Mouse (Mus musculus): Measurements from ENCODE around the gene Upk1a.

Gene Upk1a

DNA sequence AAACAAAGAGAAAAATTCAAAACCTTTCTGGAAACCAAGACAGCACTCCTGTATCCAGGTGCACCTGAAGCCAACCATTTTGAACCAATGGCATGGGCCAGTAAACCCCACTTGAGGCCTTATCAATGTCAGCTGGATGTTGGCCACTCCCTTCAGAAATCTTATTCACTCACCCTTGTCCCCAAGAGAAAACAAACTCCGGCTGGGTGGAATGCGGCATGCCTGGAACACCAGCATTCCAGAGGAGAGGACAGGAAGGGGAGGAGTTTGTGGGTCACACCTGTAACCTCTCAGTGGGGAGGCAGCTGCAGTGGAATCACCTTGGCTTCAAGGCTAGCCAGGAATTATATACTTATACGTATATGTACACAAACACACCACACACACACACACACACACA, 10.1 kb downstream of the Upk1a start:
- in situ Hi-C loops (cut with MseI, MboI): no loop called here

DNA sequence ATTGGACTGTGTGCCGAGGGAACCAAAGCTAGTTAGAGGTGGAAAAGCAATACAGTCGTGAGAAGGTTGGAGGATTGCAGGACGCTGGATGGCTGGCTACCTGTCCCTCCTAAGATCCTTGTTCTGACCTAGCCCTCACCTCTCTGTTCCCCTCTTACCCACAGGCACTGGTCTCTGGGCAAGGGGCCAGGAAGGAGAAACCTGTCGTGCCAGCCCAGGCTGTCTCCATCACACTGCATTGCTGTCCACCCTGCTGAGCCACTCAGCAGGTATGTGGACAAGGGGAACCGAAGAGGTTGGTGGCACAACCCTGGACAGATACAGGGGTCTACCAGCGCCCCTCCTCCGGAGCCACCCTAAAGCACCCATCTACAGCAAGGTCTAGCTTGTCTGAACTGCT, 12.0 kb downstream of the Upk1a start:
- in situ Hi-C loops (cut with MseI, MboI): no loop called here

DNA sequence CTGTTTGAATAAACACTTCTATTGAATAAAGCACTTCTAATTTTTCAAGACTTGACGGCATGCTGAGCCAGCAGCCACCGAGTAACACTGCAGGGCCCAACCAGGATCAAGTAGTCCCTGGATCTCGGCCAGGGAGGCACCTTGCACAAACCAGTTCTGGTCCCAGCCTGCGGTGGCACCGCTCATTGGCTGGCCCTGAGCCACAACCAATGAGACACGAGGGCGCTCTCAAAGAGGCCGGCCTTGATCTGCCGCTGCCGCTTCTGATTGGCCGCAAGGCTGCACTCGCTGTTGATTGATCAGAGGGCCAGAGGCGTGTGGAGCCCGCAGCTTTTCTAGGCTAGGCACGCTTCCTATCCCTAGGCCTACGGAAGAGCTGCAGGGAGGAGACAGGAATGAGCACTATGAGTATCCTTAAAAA, 12.7 kb downstream of the Upk1a start:
- in situ Hi-C loops (cut with MseI, MboI): no loop called here

DNA sequence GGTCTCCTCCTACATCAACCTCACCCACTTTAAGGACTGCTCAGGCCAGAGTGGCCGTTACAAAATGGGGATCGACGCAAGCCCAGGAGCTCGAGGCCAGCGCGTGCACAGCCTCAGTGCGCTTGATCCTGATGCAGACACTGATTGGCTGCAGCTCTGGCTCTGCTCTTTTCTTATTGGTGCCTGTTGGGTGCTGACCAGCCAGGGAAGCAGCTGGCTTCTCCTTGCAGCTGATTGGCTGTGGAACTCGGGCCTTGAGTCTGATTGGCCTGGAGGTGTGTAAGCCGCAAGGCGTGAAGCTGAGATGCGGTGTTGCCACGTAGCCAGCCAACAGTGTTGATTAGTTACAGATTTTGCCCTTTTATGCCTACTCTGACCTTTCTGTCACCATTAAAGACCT, 13.9 kb downstream of the Upk1a start, which contains the start of gene Zbtb32:
Gene Zbtb32 (minus strand): TSS at position 124 of the 400 bp plus-strand sequence.
- in situ Hi-C loops (cut with MseI, MboI): no loop called here

DNA sequence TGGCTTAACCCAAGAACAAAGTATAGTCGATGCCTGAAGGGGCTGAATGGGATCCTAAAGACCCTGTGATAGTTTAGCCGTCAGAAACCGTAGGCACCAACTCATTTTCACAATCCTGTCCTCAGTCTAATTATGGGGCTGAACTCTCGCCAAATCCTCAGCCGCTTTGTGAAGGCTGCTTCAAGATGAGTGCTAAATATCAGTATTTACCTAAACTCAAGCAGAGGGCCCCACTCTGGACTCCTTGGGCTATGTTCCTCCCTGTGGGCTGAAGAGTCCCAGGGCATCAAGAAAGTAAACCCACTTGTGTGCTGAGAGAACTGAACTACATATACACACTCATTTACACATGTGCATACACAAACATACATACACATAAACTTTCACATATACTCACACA, 15.8 kb downstream of the Upk1a start:
- in situ Hi-C loops (cut with MseI, MboI): no loop called here

DNA sequence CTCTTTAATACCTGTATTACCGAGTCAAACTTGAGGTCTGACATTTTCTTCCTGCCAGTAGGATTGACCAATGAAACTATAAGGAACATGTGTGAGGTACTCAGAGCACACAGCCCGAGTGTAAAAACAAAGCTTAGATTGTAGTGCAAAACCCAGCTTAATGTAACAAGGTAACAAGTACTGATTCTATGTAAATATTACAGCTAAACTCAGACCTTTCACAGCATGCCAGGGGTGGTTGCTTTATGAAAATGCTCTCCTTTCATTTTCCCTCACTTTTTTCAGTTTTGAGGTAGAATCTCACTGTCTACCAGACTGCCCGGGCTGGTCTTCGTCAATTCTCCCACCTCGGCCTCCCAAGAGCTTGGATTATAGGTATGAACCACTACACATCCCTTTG, 16.6 kb downstream of the Upk1a start:
- in situ Hi-C loops (cut with MseI, MboI): no loop called here

DNA sequence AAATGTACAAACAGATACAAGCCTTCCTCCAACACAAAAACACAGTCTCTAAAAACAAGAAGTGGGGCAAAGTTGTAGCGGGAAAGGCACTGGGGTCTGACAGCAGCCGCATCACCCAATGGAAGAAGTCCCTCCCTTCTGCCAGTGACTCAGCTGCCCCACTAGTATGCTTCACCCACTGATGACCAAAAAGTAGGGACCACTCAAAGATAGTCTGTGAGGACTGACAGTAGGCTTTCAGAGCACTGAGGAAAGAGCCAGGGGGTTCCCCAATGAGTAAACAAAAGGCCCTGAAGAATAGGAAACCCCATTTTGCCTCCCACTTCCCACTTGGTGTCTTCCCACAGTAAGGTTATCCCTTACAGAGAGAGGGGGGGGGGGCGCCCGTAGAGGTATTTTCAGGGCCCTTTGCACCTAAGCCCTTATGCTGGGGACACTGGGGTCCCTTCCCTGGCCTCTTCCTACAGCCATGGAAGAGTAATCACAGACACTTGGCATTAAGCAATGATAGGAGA, 18.1 kb downstream of the Upk1a start:
- in situ Hi-C loops (cut with MseI, MboI): no loop called here

DNA sequence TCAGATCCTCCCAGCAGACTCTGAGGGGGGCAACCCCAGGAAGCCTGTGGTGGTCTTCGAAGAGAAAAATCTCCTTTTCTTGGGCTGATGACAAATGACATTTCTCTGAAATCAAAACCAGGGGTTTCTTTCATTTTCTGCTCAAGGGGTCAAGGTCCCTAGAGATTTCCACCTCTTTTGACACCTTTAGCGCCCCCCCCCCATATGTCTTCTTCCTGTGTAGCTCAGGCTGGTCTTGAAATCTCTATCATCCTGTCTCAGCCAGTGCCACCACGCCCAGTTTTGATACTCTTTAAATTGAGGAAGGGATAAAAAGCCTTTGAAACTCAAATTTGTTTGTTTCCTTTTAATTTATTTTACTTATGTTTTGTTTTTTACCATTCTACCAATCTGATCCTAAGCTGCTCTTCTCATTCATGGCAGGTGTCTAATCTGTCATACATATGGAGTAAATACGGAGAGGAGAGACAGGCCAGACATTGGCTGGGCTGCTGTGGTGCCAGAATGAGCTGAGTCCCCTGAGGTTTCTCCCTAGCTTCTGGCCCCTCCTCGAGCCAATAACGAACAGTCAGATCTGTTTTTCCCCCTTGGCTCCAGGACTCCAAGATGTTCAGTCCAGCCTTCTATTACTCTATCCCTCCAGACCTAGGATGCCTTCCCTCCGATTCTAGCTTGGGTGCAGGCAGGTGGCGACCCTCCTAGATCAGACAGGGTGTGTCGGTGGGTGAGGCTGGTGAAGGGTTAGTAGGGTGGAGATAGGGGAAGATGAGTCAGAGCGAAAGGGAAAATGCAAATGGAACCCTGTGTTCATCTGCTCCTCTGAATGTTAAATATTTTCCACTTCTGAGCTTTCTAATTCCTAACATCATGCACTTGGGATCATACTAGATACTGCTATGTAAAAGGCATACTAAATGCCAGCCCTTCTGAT, 18.8 kb downstream of the Upk1a start:
- in situ Hi-C loops (cut with MseI, MboI): no loop called here

DNA sequence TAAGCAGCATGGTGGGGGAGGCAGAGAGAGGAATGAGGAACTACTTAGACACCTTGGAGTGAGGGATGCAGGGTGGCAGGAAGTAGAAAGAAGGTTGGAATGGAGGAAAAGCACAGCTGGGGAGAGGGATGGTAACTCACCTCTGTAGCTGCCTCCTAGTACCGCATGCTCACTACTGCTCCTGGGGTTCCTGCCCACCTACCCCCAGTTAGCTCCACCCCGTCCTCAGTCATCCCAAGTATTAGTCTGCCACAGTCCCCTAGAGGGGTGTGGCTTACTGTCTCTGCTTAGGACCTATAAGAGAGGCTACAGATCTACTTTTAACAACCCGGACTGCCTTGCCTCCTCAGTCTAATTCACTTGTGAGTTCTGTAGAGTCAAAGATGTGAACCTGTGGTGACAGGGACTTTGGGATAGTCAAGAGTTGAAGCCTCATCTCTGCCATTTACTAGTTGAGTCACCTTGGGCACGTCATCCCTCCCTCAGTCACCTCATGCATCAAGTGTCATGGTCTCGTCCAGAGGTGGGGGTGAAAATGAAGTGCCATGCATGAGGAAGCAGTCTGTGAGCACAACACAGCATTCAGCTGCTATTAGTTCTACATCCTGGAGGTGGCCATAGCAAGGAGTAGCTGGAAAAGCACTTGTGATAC, 19.7 kb downstream of the Upk1a start:
- in situ Hi-C loops (cut with MseI, MboI): no loop called here

DNA sequence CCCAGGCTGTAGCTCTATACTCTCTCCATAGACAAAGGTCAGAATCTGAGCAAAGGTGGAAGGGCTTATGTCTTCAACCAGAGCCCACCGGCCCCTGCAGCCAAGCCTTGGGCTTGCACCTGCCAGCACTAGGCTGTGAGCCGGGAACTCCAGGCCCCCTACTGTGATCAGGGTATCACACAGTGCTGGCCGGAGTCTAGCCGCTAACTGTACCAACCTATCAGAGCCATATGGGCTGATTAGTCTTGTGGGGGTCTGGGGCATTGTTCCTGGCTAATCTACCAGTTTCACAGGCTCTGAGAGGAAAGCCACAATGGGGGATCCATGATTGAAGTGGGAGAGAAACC, 21.1 kb downstream of the Upk1a start:
- in situ Hi-C loops (cut with MseI, MboI): no loop called here

DNA sequence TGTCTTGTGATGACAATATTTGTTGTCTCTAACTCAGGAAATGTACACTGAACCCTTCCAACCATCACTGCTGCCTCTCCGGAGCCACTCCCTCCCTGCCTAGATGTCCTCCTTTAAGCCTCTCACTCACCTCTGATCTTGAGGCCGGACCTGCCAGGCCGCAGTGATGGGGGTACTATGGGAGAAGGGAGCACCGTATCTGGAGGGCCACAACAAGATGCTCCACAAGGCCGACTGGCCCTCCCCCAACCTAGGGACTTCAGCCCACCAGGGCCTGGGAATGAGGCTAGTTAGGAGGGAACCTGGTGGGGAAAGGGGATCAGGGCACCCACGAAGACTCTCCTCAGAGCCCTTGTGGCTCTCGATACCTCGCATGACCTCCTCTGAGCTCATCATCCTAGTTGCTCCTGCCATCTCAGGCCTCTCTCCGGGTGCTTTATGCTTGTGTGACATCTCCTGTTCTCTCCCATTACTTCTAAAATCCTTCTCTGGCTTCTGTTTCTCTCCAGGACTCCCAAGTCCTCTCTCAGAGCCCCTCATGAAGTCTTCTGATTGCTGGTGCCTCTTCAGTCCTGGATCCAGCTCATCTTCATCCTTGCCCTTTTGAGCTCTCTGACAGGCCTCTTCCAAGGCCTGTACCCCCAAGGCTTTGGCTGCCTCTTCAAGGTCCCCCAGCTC, 21.6 kb downstream of the Upk1a start:
- in situ Hi-C loops (cut with MseI, MboI): no loop called here

DNA sequence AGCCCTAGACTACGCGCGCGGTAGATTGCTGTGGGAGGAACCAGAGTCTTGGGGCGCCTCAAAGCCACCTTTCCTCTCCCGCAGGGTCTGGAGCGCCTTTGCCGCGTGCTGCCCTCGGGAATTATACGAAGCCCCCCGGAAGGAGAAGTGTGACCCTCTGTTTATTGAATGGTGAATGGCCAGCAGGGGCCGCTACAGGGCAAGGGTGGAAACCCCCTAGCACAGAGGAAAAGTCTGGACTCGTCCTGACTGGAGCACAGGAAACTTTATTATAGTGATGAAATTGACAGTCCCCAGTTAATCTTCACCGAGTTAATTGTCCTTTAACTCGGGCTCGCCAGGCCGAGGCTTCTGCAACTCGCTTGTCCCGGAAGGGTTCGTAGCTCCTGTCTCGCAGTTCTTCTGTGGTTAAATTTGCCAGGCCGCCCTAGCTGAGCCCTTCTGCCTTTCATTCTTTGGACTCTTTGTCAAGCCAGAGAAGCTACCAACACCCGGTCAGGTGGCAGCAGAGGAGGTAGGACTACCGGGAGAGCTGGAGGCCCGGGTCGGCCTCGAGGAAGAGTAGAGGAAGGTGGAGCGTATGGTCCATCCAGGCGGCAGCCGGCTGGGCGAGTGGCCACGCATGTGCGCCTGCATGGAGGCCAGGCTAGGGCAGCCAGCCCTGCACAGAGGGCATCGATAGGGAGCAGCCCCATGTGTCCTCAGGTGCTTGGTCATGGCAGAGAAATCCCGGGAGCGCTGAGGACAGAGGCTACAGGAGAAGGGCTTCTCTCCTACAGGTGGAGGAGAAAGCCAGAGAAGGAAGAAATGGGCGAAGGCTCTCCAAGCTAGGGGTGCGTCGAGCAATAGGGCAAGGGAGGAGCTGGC, 23.0 kb downstream of the Upk1a start:
- in situ Hi-C loops (cut with MseI, MboI): no loop called here

DNA sequence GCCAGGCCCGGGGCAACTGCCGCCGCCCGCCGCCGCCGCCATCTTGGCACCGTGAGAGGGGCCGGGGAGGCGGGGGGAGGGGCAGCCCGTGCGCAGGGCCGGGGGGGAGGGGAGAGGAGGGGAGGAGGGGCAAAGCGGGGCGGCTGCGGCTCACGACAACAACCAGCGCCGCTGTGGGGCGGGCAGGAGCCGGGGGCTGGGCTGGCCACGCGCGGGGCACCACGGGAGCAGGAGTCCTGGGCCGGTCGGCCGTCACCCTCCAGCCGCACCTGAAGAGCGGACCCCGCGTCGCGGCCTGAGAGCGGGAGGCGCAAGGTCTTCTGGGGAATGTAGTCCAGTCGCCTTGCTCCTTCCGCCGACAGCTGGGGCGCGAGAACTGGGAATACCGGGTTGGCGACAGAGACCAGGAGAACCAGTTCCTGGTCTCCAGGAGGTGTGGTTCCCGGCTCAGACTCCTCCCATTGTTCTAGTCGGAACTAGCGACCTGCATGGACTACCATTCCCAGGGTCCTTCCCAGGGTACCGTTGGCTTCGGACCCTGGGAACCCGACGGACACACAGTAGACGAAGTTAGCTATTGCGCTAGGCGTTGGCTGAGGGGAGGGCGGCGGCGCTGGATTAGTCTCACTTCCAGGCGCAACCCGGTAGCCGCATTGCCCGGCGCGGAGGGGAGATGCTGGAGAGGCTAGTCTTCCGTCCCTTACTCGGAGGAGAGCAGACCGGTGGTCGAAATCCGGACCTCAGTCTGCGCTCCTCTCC, 23.8 kb downstream of the Upk1a start, which contains the start of gene Kmt2b:
Gene Kmt2b (minus strand): TSS at position 51 of the 759 bp plus-strand sequence.
- in situ Hi-C loops (cut with MseI, MboI): no loop called here

DNA sequence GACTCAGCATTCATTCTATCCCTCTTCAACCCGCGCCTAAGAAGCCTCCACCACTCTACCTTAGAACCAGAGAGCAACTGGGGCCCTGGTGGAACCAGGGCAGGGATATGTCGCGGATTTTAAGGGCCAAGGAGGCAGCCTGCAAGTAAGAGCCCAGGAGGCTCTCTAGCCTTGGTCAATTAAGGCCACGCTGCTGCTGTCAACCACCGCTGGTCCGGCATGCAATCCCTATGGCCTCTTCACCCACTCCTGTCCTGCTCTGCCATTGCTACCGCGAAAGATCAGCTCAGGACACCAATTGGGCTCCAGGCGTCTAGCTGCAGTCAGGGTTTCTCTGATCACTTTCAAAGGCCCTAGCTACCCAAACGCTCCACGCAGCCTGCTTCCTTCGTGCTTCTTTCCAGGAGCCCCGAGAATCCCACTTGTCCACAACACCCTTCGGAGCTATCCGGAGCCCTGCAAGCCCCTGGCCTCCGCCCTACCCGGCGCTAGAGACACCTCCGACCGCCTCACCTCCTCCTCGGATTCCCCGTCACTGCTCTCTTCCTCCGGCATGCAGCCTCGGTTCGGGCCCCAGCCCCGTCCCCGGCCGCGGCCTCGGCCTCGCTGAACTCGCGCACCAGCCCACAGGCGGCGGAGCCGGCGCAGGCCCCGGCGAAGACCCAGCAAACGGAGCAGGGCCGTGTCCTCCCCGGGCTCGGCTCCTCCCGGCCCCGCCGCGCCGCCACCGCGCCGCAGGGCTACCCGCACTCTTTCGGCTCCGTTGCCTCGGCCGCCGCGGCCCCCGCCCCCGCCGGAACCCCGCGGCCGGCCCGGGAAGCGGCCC, 24.6 kb downstream of the Upk1a start:
- in situ Hi-C loops (cut with MseI, MboI): no loop called here

DNA sequence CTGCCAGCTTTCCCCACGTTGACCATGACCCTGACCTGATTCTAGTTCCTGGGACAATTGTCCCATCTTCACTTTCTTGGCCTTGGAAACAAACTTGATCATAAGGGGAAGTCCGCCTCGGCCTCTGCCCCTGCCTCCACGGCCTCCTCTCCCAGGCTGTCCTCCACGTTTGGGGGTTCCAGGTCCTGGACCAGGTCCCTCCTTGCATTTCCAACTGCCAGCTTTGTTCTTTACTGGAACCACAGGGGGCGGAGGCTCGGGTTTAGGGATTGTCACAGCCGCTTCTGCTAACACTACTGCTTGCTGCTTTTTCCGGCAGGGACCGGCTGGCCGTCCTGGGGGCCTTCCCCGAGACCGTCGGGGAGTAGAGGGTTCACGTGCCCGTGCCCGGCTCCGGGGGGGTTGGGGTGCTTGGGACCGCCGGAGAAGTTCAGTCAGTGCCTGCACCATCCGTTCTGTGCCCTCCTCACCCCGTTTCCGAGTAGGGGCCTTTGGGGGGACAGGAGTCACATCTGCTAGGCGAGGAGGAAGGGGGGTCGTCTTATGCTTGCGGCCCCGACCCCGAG, 26.1 kb downstream of the Upk1a start:
- in situ Hi-C loops (cut with MseI, MboI): no loop called here

DNA sequence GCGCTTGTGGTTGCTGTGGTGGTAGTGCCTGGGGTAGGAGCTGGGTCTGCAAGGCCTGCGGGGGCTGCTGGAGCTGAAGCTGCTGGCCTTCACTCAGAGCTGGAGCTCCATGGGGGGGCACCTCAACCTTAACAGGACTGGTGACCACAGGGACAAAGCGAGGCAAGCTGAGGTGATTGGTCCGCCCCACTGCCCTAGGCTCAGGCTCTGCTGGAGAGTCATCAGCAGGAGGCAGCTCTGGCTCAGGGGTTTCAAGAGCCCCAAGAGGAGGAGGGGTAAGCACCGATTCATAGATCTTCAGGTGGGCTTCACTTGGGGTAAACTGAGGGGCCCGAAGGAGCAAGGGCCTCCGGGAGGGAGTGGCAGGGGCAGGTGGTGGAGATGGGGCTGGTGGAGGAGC, 27.5 kb downstream of the Upk1a start:
- in situ Hi-C loops (cut with MseI, MboI): no loop called here

DNA sequence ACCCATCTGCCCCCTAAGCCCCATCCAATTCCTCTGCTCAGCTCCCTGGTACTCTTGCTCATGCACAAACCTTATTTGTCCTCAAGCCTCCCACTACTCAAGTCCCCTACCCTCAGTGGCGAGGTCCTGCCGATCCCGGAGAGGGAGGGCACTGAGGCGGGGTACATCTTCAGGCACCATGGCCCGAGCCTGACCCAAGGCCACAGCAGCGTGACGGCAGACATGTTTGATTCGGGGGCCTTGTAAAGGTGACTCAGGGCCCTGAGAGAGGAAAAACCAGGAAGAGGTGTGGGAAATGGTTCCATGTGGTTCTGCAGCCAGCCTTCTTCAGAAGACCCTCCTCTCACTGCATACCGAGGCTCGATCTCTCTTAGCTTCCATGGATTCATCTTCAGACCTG, 28.3 kb downstream of the Upk1a start:
- in situ Hi-C loops (cut with MseI, MboI): no loop called here

DNA sequence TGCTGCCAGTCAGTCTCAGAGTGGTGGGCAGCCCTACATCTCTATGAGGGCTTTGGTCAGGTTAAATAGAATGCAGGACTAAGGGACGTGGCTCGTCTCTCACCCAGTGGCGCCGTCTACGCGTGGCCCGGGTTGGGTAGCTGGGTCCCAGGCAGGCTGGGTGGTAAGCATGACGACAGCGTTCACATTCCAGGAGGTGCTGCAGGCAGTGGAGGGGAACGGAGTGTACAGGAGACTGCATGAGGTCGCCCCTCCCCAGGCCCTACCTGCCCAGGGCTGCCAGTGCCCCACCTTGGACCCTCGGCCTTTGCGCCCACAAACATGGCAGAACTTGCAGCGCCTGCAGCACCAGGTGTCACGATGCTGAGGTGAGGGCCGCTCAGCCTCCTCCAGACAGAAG, 31.1 kb downstream of the Upk1a start:
- in situ Hi-C loops (cut with MseI, MboI): no loop called here

DNA sequence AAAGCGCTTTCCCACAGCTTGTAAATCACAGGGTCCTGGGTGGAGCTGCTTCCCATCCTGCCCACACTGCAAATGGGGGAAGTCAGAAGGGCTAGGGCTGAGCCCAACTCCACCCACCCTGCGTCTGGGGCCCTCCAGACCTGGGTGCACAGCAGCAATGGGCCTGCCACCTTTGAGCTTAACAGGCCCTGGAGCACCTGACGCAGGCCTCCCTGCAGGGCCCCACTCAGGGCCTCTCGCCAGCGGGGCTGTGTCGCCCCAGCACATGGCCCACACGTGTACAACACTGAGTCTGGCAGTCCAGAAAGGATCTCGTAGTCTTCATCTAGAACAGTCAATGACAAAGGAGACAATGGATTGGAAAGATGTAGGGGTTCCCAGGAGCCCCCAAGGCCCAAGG, 32.7 kb downstream of the Upk1a start:
- in situ Hi-C loops (cut with MseI, MboI): no loop called here
